Mouse (Mus musculus): Measurements from ENCODE around the gene Mettl4.
A peak's percentile ranks its signal among the peaks of the same experiment; 100 is the strongest.

- TF ChIP-seq CTCF (IDR thresholded peaks at IDR 0.05; ENCODE audit: low read depth, low read length) (no peak), POLR2A (IDR thresholded peaks at IDR 0.05; ENCODE audit: borderline replicate concordance, low read depth, low read length) (0 out of 2 replicates have a peak, but pooled peaks have one; percentile 31)
Observed at GRCm38 (mm10) chr17:94750136-94750729, 414 bp upstream of the Mettl4 start.
